Mouse (Mus musculus) hindbrain, embryonic 15.5 days (tissue): ENCODE data around the gene Ppp4r1. TPM values are rescaled to one million over a fixed set of nuclear protein-coding genes. Genes with fewer than 3 reads are reported as not detected.

Experiments
- ATAC-seq: fragments of 200-750 bp; cut with Nextera tagmentation; 2 replicates; pipeline ENCODE4 v1.8.0; 2017; ENCODE audit warnings: low read depth, moderate number of reproducible peaks, moderate TSS enrichment; ENCODE audit not compliant: low FRiP score
- H3K27ac ChIP-seq: fragments of 300-500 bp; sonication (generic); replicated peaks from 2 replicates; pipeline ENCODE4 v1.5.1; 2015; ENCODE audit warnings: mild to moderate bottlenecking, inconsistent platforms
- H3K27me3 ChIP-seq: fragments of 300-500 bp; sonication (generic); 2 replicates; pipeline ENCODE4 v1.6.1; 2015; ENCODE audit warnings: control low read depth, inconsistent platforms
- H3K36me3 ChIP-seq: fragments of 300-500 bp; sonication (generic); 2 replicates; pipeline ENCODE4 v1.6.1; 2015; ENCODE audit warnings: control low read depth, inconsistent platforms
- H3K4me1 ChIP-seq: fragments of 300-500 bp; sonication (generic); replicated peaks from 2 replicates; pipeline ENCODE4 v1.6.1; 2015; ENCODE audit warnings: control low read depth, inconsistent platforms
- H3K4me2 ChIP-seq: fragments of 300-500 bp; sonication (generic); 2 replicates; pipeline ENCODE4 v1.6.1; 2015; ENCODE audit warnings: moderate library complexity, mild to moderate bottlenecking, inconsistent platforms
- H3K4me3 ChIP-seq: fragments of 300-500 bp; sonication (generic); 2 replicates; pipeline ENCODE4 v1.5.1; 2015; ENCODE audit warnings: mild to moderate bottlenecking, inconsistent platforms
- H3K9ac ChIP-seq: fragments of 300-500 bp; sonication (generic); 2 replicates; pipeline ENCODE4 v1.6.1; 2015; ENCODE audit warnings: inconsistent platforms
- H3K9me3 ChIP-seq: fragments of 300-500 bp; sonication (generic); 2 replicates; pipeline ENCODE4 v1.6.1; 2016; ENCODE audit warnings: control low read depth, inconsistent platforms
- WGBS: fragments of 180-500 bp; shearing (Covaris S2); methylation state at CpG from one replicate; pipeline ENCODE4 v1.1.7; 2015; 5-methylcytosine and 5-hydroxymethylcytosine counted together
- polyA plus RNA-seq: library from polyadenylated mRNA; unstranded; fragments of >200 nt; fragmentation: Nextera tagmentation; extraction: Ambion mirVana; gene quantifications from 2 replicates; pipeline ENCODE4 v1.2.1, GENCODE M21; 2015

Ppp4r1 gene
- polyA plus RNA-seq, 1 experiment from 2014 or later: 44.6 TPM

DNA sequence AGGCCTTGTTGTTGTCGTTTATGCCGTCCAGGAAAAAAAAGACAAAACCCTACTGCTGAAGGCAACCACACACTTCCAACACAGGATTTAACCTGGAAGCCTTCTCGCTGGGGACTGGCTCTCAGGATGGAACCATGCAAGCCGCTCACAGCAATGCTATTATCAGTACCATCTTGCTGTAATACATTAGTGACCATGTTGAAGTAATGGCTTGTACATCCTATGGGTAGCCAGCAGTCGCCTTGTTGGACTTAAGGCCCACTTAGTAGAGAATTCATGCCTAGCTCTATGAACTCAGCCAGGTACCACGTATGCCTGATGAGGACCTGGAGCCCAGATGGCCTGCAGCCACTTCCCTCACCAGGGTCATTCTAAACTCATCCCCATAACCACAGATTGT is 63.0 kb downstream of the Ppp4r1 start:
- no peak for ATAC-seq
- H3K4me2 ChIP-seq: no peak overlapping the region
- H3K36me3 ChIP-seq: peaks cover 33% of the 10 kb centered on the region
- peaks cover 7% of the 10 kb centered on the region; the same call in 1 of the 2 replicates for H3K4me1 ChIP-seq
- H3K4me3 ChIP-seq: no peak overlapping the region
- 96% methylated on average over 6 of the region's 6 CpGs for WGBS
- H3K9ac ChIP-seq: no peak overlapping the region
- no peak overlapping the region for H3K27ac ChIP-seq
- no peaks in the 10 kb centered on the region for H3K27me3 ChIP-seq
- no peaks in the 10 kb centered on the region for H3K9me3 ChIP-seq

GRCm38 (mm10) chr17:65847694-65848449 is 65.5 kb downstream of the Ppp4r1 start:
- H3K27ac ChIP-seq: no peak overlapping the region; the same call in 1 of the 2 replicates
- no peak overlapping the region for H3K9ac ChIP-seq
- H3K4me2 ChIP-seq: no peak overlapping the region
- H3K27me3 ChIP-seq: no peaks in the 10 kb centered on the region
- no peak for ATAC-seq
- H3K9me3 ChIP-seq: no peaks in the 10 kb centered on the region
- peaks cover 35% of the 10 kb centered on the region for H3K36me3 ChIP-seq
- peaks cover 7% of the 10 kb centered on the region; the same call in 1 of the 2 replicates for H3K4me1 ChIP-seq
- 54% methylated on average over 11 of the region's 11 CpGs for WGBS
- H3K4me3 ChIP-seq: no peak overlapping the region

DNA sequence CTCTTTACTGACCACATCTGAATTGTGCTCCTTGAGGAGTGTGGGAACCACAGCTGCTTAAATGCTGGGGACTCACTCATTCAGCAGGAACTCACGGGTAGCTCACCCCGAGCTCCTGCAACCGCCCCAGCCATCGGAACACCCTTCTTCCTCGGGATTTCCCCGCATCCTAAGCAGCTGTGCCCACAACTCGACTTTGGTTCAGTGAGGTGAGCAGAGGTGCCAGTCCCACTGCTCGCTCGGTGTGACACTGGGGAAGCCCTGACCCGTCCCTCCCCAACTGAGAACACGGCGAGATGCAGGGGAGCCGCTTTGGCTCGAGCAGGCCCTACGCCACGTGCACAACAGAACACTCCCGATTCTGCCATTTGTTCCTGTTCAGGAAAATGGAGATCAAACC is 68.1 kb downstream of the Ppp4r1 start:
- peaks cover 39% of the 10 kb centered on the region for H3K36me3 ChIP-seq
- H3K9ac ChIP-seq: no peak overlapping the region
- no peak overlapping the region for H3K27ac ChIP-seq
- no peaks in the 10 kb centered on the region for H3K9me3 ChIP-seq
- no peak for ATAC-seq
- H3K4me2 ChIP-seq: no peak overlapping the region
- peaks cover 7% of the 10 kb centered on the region; the same call in 1 of the 2 replicates for H3K4me1 ChIP-seq
- no peaks in the 10 kb centered on the region for H3K27me3 ChIP-seq
- H3K4me3 ChIP-seq: no peak overlapping the region
- WGBS: 94% methylated on average over 17 of the region's 17 CpGs

DNA sequence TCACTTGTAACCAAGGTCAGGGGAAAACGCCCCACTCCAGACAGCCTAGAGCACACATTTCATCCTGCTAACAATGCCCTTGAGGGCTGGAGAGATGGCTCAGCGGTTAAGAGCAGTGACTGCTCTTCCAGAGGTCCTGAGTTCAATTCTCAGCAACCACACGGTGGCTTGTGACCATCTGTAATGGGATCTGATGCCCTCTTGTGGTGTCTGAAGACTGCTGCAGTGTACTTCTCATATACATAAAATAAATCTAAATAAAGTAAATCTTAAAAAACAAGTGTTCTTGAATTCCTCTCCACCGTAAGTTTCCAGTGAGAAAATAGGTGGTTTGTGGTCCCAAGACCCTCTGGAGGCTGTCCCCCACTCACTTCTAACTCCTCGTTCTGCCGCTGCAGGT is 69.4 kb downstream of the Ppp4r1 start:
- H3K4me1 ChIP-seq: peaks cover 7% of the 10 kb centered on the region; the same call in 1 of the 2 replicates
- H3K9ac ChIP-seq: no peak overlapping the region
- no peak overlapping the region for H3K27ac ChIP-seq
- H3K9me3 ChIP-seq: no peaks in the 10 kb centered on the region
- H3K4me2 ChIP-seq: no peak overlapping the region
- H3K4me3 ChIP-seq: no peak overlapping the region
- ATAC-seq: no peak
- WGBS: 93% methylated on average over 6 of the region's 6 CpGs
- no peaks in the 10 kb centered on the region for H3K27me3 ChIP-seq
- peaks cover 42% of the 10 kb centered on the region for H3K36me3 ChIP-seq

DNA sequence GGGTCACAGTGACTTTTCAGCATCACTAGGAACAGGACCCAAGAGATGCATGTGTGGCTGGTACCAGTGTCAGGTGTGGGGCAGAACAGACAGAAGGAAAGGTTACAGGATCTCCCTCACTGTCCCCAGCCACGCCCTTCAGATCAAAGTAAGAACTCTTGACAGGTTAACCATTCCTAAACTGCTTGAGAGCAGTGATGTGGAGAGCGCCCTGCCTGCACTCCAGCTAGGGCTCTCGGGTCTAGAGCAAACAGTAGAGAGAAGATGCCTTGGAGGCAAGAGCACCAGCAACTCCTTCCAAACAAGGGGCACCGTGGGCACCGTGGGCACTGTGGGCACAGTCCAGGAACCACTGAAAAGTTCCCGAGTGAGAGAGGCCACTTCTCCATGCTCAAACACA is 71.0 kb downstream of the Ppp4r1 start:
- Histone ChIP-seq H3K27ac (no peak overlapping the region), H3K9ac (no peak overlapping the region), H3K27me3 (no peaks in the 10 kb centered on the region), H3K4me1 (no peaks in the 10 kb centered on the region), H3K4me3 (no peak overlapping the region), H3K36me3 (peaks cover 55% of the 10 kb centered on the region), H3K9me3 (no peaks in the 10 kb centered on the region), H3K4me2 (no peak overlapping the region)
- WGBS: 92% methylated on average over 6 of the region's 6 CpGs
- no peak for ATAC-seq

DNA sequence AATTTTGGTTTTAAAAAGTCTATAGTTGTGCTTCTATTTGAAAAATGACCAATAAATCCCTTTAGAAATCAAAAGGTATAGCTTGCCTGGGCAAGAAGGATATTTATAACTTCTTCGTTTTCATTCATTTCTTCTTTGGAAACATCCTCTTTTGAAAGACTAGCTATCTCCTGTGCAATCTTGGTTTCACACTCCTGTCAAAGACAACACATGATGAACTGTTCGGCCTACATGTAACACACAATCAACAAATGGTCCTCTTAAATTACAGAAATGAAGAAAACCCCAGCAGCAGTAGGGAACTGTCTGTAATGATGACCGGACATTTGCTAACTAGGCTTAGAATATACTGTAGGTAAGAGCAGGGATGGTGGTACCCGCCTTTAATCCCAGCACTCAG is 71.6 kb downstream of the Ppp4r1 start:
- Histone ChIP-seq H3K9me3 (no peaks in the 10 kb centered on the region), H3K27ac (no peak overlapping the region), H3K9ac (no peak overlapping the region), H3K4me2 (no peak overlapping the region), H3K4me3 (no peak overlapping the region), H3K4me1 (no peaks in the 10 kb centered on the region), H3K27me3 (no peaks in the 10 kb centered on the region), H3K36me3 (peaks cover 54% of the 10 kb centered on the region)
- WGBS: 93% methylated on average over 4 of the region's 4 CpGs
- ATAC-seq: no peak

DNA sequence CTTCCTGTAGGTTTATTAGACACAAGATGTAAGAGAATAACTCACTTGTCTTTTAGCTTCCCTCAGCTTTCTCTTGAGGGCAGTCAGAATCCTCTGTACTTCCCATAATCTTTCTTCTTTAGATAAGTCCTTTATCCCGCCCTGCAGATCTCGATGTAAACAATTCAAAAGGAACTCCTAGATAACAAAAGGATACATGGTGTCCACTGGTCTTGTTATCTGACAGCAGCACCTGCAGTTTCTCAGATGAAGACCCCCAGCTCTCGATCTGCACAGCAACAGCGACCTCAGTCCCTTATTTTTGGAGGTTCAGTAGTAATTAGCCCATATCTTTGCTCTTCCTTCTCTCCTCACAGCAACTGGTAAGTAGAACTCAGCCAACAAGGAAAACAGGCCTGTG is 75.2 kb downstream of the Ppp4r1 start:
- H3K9ac ChIP-seq: no peak overlapping the region
- peaks cover 26% of the 10 kb centered on the region for H3K36me3 ChIP-seq
- WGBS: 92% methylated on average over 4 of the region's 4 CpGs

GRCm38 (mm10) chr17:65862579-65862978 is 80.2 kb downstream of the Ppp4r1 start:
- Histone ChIP-seq H3K9me3 (no peaks in the 10 kb centered on the region), H3K27me3 (no peaks in the 10 kb centered on the region), H3K9ac (no peak overlapping the region), H3K36me3 (peaks cover 33% of the 10 kb centered on the region), H3K4me1 (no peaks in the 10 kb centered on the region), H3K4me2 (no peak overlapping the region), H3K27ac (no peak overlapping the region), H3K4me3 (no peak overlapping the region)
- no peak; the same call in 1 of the 2 replicates for ATAC-seq
- WGBS: 49% methylated on average over 4 of the region's 4 CpGs

More for the DNA sequence above, 75.2 kb downstream of the Ppp4r1 start:
- H3K27me3 ChIP-seq: no peaks in the 10 kb centered on the region
- no peak overlapping the region for H3K4me3 ChIP-seq
- no peak overlapping the region for H3K4me2 ChIP-seq
- H3K9me3 ChIP-seq: no peaks in the 10 kb centered on the region
- ATAC-seq: no peak
- no peak overlapping the region for H3K27ac ChIP-seq
- H3K4me1 ChIP-seq: no peaks in the 10 kb centered on the region

GRCm38 (mm10) chr17:65863830-65864229 is 81.5 kb downstream of the Ppp4r1 start:
- H3K4me2 ChIP-seq: no peak overlapping the region
- H3K9me3 ChIP-seq: no peaks in the 10 kb centered on the region
- no peak overlapping the region for H3K27ac ChIP-seq
- H3K36me3 ChIP-seq: peaks cover 24% of the 10 kb centered on the region
- WGBS: 95% methylated on average over 12 of the region's 12 CpGs
- H3K9ac ChIP-seq: no peak overlapping the region
- no peak for ATAC-seq
- H3K27me3 ChIP-seq: no peaks in the 10 kb centered on the region
- H3K4me1 ChIP-seq: no peaks in the 10 kb centered on the region
- no peak overlapping the region for H3K4me3 ChIP-seq

DNA sequence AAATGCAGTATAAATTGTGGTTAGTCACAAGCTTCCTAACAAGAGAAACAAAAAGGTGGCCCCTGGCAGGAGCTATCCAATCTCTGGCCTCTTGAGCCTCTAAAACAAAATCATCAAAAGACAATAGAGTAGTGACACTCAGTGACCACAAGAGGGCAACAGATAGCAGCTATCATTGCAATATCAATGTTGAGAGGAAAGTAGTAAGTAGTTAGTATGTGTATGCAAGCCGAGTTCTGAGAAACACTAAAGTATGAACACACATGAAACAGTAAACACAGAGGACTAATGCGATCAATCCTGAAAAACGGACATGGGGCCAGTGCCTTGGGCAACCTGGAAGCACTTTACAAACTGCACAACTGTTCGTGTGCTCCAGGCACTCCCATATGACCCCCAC is 82.4 kb downstream of the Ppp4r1 start:
- 40% methylated on average over 4 of the region's 4 CpGs for WGBS
- Histone ChIP-seq H3K27me3 (no peaks in the 10 kb centered on the region), H3K4me3 (no peak overlapping the region), H3K4me1 (no peaks in the 10 kb centered on the region), H3K27ac (no peak overlapping the region), H3K4me2 (no peak overlapping the region), H3K9me3 (no peaks in the 10 kb centered on the region), H3K36me3 (peaks cover 24% of the 10 kb centered on the region), H3K9ac (no peak overlapping the region)
- no peak for ATAC-seq

- no peak overlapping the region for H3K27ac ChIP-seq
- H3K27me3 ChIP-seq: no peaks in the 10 kb centered on the region
- no peaks in the 10 kb centered on the region for H3K9me3 ChIP-seq
- peaks cover 24% of the 10 kb centered on the region for H3K36me3 ChIP-seq
- no peaks in the 10 kb centered on the region for H3K4me1 ChIP-seq
- H3K4me2 ChIP-seq: no peak overlapping the region
- no peak overlapping the region for H3K9ac ChIP-seq
- ATAC-seq: no peak
- no peak overlapping the region for H3K4me3 ChIP-seq
Observed at GRCm38 (mm10) chr17:65865265-65865664, 82.9 kb downstream of the Ppp4r1 start.

DNA sequence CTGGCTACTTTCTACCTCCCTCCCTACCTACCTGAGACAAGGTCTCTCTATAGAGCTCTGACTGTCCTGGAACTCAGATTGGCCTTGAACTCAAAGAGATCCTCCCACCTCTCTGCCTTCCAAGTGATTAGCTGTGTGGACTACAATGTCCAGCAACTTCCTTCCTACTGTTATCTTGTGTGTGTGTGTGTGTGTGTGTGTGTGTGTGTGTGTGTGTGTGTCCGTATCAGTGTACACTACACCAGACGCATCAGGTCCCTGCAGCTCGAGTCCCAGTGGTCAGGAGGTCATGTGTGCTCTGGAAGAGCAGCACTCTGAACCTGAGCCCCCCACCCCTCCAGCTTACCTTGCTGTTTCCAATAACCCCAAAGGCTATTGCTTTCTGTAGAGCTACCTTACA is 83.8 kb downstream of the Ppp4r1 start:
- Histone ChIP-seq H3K4me2 (no peak overlapping the region), H3K9ac (no peak overlapping the region), H3K9me3 (no peaks in the 10 kb centered on the region), H3K4me3 (no peak overlapping the region), H3K4me1 (no peaks in the 10 kb centered on the region), H3K27ac (no peak overlapping the region), H3K36me3 (peaks cover 20% of the 10 kb centered on the region), H3K27me3 (no peaks in the 10 kb centered on the region)
- no peak for ATAC-seq
- 93% methylated on average over 3 of the region's 3 CpGs for WGBS

DNA sequence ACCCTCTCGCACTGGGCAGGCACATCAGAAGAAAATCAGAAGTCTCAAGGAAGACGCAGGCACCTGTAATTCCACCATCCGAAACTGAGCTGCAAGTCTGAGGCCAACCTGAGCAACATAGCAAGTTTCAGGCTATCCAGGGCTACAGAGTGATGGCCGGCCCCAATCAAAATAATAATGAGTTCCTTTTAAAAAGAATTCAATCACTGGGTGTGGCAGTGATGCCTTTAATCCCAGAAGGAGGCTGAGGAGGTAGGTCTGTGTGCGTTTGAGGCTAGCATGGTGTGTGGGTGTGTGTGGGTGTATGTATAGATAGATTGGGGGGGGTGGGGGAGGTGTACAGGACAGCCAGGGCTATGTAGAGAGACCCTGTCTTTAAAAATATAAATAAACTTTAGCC is 85.6 kb downstream of the Ppp4r1 start:
- WGBS: 93% methylated on average over 5 of the region's 5 CpGs
- Histone ChIP-seq H3K27me3 (no peaks in the 10 kb centered on the region), H3K9ac (no peak overlapping the region), H3K4me1 (peaks cover 16% of the 10 kb centered on the region), H3K36me3 (peaks cover 19% of the 10 kb centered on the region), H3K4me3 (no peak overlapping the region), H3K4me2 (no peak overlapping the region), H3K27ac (no peak overlapping the region), H3K9me3 (no peaks in the 10 kb centered on the region)
- no peak for ATAC-seq
